Mouse (Mus musculus): Measurements from ENCODE around the gene Rsad2.
"Not testable (repeated sequence)": the region's sequence is repeated elsewhere in the genome, so short reads cannot be mapped to it uniquely, and the experiment has no call there.

Gene Rsad2

DNA sequence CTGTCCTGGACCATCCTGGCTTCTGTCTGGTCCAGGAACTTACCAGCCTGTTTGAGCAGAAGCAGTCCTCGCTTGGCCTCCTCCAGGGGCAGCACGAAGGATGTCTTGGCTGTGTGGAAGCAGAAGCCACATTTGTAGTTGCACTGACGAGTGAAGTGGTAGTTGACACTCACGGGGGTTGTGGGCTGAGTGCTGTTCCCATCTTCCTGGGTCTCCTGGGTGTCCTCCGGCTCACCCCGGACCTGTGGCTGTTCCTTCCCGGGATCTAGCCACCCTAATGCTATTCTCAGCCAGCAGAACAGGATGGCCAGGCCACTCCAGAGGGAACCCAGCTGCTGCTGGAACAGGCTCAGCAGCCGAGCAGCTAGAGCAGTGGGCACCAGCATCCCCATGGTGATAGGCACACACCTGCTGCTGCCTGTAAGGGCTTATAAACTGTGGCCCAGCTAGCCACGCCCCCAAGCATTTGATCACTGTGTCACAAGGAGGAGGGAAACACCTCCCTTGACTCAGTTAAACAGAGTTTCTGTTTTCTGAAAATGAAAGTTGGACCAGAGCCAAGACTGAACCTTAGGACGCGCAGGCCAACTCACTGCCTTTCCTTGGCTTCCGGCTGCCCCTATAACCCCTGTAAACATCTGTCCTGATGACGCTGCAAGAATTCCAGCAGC is at the start of gene Rsad2:
Gene Rsad2 (minus strand): TSS at position 425 of the 671 bp plus-strand sequence.
- in situ Hi-C loops (cut with MboI; ENCODE audit: low sequenced_read_pairs) = no loop called here

DNA sequence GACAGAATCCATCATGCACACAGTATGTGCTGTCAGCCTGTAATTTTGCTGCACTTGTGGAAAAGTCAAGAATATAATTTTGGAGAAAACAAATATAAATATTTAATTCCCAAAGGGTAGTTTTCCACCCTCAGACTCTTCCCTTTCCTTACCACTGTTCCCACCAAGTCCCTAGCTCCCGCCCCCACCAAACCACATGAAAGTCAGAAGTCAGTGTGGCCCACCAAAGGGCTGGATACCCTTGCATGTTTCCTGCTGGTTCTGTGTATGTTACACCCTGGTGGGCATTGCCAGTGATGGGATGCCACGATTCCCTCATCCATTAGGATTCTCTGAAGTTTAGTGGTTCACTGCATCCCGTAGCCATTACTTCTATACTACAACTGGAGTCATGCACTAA is 44.8 kb upstream of the Rsad2 start:
- in situ Hi-C loops (cut with MboI; ENCODE audit: low sequenced_read_pairs) = no loop called here

- in situ Hi-C loops (cut with MboI; ENCODE audit: low sequenced_read_pairs) = no loop called here
Measured at GRCm38 (mm10) chr12:26489942-26490341, 33.7 kb upstream of the Rsad2 start.

- in situ Hi-C loops (cut with MboI; ENCODE audit: low sequenced_read_pairs) = no loop called here
Measured at GRCm38 (mm10) chr12:26488617-26489274, 32.5 kb upstream of the Rsad2 start.

GRCm38 (mm10) chr12:26487874-26488616 is 31.8 kb upstream of the Rsad2 start:
- in situ Hi-C loops (cut with MboI; ENCODE audit: low sequenced_read_pairs) = no loop called here

DNA sequence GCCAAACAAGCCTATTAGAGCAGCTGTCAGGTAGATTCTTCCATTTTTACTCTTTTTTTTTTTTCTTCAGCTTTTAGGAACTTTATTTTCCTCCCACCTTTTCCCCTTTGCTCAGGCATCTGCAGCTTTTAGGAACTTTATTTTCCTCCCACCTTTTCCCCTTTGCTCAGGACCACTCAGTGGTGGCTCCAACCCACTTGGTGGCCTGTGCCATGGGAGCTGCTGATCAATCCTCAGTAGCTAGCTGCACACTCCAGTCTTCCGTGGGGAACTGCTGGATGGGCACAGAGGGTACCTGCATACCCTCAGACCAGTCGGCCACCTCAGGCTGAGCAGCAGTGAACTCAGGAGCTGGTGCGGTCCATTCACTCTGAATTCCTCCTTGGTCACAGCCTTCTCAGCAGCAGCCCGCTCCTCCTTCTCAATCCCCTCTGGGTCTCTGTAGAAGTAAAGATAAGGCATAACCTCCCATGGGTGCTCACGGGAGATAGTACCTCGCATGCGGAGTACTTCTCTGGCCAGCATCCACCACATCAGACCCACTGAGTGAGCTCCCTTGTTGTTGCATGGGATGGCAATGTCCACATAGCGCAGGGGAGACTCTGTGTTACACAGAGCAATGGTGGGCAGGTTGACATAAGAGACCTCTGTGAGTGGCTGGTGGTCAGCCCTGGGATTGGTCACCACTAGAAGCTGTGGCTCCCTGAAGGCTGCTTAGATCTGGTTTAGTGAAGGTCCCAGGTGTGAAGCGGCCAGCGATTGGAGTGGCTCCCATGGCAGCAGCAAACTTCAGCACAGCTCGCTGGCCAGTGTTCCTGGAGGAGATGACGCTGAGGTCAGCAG is 29.7 kb upstream of the Rsad2 start:
- in situ Hi-C loops (cut with MboI; ENCODE audit: low sequenced_read_pairs) = not testable (repeated sequence)

DNA sequence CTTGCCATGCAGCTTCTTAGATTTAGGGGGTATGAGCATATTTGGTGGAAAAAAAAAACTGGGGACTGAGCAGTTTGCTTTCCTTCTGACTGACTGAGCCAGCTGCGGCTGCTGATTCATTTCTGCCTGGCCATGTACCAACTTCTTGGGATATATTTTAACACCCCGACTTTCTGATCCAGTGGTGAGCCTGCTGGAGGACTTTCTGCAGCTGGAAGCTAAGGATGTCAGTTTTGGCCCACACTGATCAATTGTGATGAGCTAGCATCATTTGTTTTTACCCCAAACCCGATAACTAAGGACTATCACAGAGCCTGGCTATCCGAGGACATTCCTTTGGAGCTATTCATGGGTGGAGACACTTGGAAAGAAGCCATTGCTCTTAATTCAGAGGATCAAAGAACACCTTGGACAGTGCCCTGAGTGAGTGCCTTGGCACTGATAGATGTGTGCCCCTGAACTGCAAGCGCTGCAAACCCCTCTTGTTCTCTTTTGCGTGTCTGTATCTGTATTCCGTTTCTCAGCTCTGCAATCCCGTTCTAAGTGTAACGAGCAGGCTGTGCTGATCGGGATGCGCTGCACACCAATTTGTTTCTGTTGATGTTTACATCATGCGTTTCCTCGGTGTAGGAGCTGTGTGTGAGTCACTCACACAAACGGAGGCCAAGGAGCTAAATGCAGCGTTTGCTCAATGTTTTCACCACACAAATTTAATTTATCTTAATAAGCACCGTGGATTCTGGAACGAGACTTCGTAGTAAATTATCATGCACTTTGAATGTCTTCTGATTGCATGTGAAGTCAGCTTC is 22.1 kb upstream of the Rsad2 start:
- in situ Hi-C loops (cut with MboI; ENCODE audit: low sequenced_read_pairs) = no loop called here

DNA sequence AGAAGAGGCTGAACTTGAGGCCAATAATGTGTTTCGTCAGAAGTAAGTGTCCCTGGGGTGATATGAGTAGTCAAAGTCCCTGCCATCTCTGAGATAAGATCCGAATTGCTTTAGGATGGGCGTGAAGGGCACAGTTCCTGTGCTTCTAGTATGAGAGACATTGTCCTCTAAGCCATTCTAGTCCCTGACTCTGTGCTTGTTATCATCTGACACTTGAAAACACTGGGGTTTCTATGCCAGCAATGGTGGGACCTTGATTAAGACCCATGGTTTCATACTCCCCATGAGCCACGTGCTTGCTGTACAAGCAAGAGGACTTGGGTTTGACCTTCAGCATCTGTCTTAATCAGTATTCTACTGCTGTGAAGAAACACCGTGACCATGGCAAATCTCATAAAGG is 20.9 kb upstream of the Rsad2 start:
- in situ Hi-C loops (cut with MboI; ENCODE audit: low sequenced_read_pairs) = no loop called here

DNA sequence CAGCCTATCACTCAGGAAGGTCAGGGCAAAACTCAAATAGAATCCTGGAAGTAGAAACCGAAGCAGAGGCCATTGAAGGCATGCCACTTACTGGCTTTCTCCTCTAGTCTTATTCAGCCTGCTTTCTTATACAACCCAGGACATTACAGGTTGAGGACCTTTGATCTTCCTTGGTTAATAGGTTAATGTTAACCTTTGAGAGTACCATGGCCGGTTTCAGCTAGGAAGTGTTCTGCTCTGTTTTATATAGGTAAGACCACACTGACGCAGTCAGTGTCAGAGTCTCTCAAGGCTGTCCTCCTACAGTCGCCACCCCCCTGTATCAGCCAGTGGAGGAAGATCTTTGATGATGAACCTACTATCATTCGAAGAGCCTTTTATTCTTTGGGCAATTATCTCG is 17.5 kb upstream of the Rsad2 start:
- in situ Hi-C loops (cut with MboI; ENCODE audit: low sequenced_read_pairs) = no loop called here

- in situ Hi-C loops (cut with MboI; ENCODE audit: low sequenced_read_pairs) = no loop called here
Measured at GRCm38 (mm10) chr12:26472770-26473481, 16.7 kb upstream of the Rsad2 start.

DNA sequence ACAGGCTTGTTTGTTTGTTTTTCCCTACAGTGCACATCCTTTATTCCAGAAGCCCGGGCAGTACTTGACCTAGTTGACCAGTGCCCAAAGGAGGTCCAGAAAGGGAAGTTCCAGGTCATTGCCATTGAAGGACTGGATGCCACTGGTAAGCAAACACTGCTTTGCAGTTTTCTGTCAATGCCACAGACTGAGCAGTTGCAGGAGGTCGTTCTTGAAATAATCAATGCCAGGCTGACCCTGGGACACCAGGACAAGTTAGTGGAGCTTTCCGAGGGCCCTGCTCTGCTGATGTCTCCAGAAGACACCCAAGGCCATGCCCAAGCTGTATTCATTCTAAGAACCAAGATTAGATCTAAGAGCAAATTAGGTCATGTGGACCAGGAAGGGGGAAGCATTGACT is 15.1 kb upstream of the Rsad2 start:
- in situ Hi-C loops (cut with MboI; ENCODE audit: low sequenced_read_pairs) = no loop called here

- in situ Hi-C loops (cut with MboI; ENCODE audit: low sequenced_read_pairs) = no loop called here
Measured at GRCm38 (mm10) chr12:26470042-26470409, 13.8 kb upstream of the Rsad2 start.

GRCm38 (mm10) chr12:26469098-26470041 is 13.1 kb upstream of the Rsad2 start, which contains the start of gene Cmpk2:
TSS of gene Cmpk2 (plus strand) at chr12:26469204.
- in situ Hi-C loops (cut with MboI; ENCODE audit: low sequenced_read_pairs) = no loop called here

GRCm38 (mm10) chr12:26465600-26465999 is 9.3 kb upstream of the Rsad2 start:
- in situ Hi-C loops (cut with MboI; ENCODE audit: low sequenced_read_pairs) = no loop called here

DNA sequence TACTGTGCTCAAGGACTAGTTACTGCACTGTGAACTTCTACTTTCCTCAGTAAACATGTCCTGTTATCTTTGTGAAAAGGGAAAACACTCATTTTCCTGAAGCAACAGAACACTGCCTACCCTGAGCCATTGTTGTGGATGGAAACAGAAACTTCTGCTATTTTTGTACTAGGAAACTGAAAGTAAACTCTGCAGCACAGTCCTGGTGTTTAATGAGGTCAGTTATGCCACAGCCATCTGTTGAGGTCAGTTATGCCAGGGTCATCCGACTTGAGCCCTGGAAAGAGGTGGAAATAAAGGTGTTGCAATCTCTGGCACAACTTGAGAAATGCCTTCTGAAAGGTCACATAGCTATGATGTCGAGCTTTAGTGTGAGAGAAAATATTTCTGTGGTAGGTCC is 3.8 kb upstream of the Rsad2 start:
- in situ Hi-C loops (cut with MboI; ENCODE audit: low sequenced_read_pairs) = no loop called here

GRCm38 (mm10) chr12:26454682-26455081 is 1.6 kb downstream of the Rsad2 start:
- in situ Hi-C loops (cut with MboI; ENCODE audit: low sequenced_read_pairs) = no loop called here

DNA sequence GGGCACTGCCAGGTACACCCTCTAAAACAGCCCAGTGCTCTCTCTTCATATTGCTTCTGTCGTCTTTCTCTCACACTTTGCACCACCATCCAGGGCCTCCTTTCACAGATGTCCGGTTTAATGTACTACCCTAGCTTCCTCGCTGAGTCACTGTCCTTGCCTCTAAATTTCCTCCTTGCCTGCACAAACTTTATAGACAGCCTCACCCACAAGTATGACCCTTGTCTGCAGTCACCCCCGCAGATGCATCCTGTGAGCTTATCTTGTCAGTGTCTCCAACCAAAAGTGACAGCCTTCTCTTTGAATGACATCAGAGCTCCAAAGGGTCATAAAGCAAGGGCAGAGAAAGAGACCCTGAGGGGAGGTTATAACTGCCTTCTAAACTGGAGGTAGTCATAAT is 3.3 kb downstream of the Rsad2 start:
- in situ Hi-C loops (cut with MboI; ENCODE audit: low sequenced_read_pairs) = no loop called here

- in situ Hi-C loops (cut with MboI; ENCODE audit: low sequenced_read_pairs) = no loop called here
Measured at GRCm38 (mm10) chr12:26451150-26451549, 5.1 kb downstream of the Rsad2 start.

- in situ Hi-C loops (cut with MboI; ENCODE audit: low sequenced_read_pairs) = no loop called here
Measured at GRCm38 (mm10) chr12:26449483-26449882, 6.8 kb downstream of the Rsad2 start.
